Mouse (Mus musculus) right cerebral cortex, postnatal 36 days (tissue): ENCODE results near the gene Dffa.

Source experiments
- DNase-seq, 2 experiments: peaks; one replicate each; pipeline ENCODE4 v3.0.0; 2022; ENCODE audit warnings: low spot score in 2 of 2, mixed read lengths in 1 of 2

Dffa gene

GRCm38 (mm10) chr4:149103875-149104561 is at the start of gene Dffa:
Dffa (plus strand) TSS chr4:149104146.
- DNase-seq, result peak; percentile 90 to 94

GRCm38 (mm10) chr4:149055847-149056246 is 48.1 kb upstream of the Dffa start:
- no peak for DNase-seq

- no peak for DNase-seq
Measured at GRCm38 (mm10) chr4:149056957-149057356, 47.0 kb upstream of the Dffa start.

- DNase-seq, result no peak
Measured at GRCm38 (mm10) chr4:149057470-149057869, 46.5 kb upstream of the Dffa start.

GRCm38 (mm10) chr4:149058298-149058697 is 45.6 kb upstream of the Dffa start:
- no peak for DNase-seq

GRCm38 (mm10) chr4:149059713-149060112 is 44.2 kb upstream of the Dffa start:
- DNase-seq, result no peak

GRCm38 (mm10) chr4:149060621-149061431 is 43.1 kb upstream of the Dffa start:
- no peak for DNase-seq

GRCm38 (mm10) chr4:149061432-149061718 is 42.6 kb upstream of the Dffa start:
- no peak for DNase-seq

GRCm38 (mm10) chr4:149062406-149063318 is 41.3 kb upstream of the Dffa start:
- DNase-seq, result no peak

GRCm38 (mm10) chr4:149064061-149064854 is 39.7 kb upstream of the Dffa start:
- DNase-seq, result no peak

GRCm38 (mm10) chr4:149066672-149067551 is 37.0 kb upstream of the Dffa start:
- no peak for DNase-seq

- DNase-seq, result no peak
Measured at GRCm38 (mm10) chr4:149075073-149075472, 28.9 kb upstream of the Dffa start.

- DNase-seq, result peak; percentile 55 to 64
Measured at GRCm38 (mm10) chr4:149075871-149076575, 27.9 kb upstream of the Dffa start.

GRCm38 (mm10) chr4:149078261-149078660 is 25.7 kb upstream of the Dffa start:
- no peak for DNase-seq

- no peak for DNase-seq
Measured at GRCm38 (mm10) chr4:149079629-149080028, 24.3 kb upstream of the Dffa start.

- no peak for DNase-seq
Measured at GRCm38 (mm10) chr4:149080111-149080510, 23.8 kb upstream of the Dffa start.

- DNase-seq, result no peak
Measured at GRCm38 (mm10) chr4:149081528-149081927, 22.4 kb upstream of the Dffa start.

GRCm38 (mm10) chr4:149085381-149085780 is 18.6 kb upstream of the Dffa start:
- no peak for DNase-seq

- DNase-seq, result no peak
Measured at GRCm38 (mm10) chr4:149091364-149091763, 12.6 kb upstream of the Dffa start.

- DNase-seq, result no peak
Measured at GRCm38 (mm10) chr4:149097956-149098355, 6.0 kb upstream of the Dffa start.
